Mouse (Mus musculus) right cerebral cortex, postnatal 25 days (tissue): Measurements from ENCODE around the gene Itga9.

Experiments used
- DNase-seq: peaks from one replicate; pipeline ENCODE4 v3.0.0; 2022

The Itga9 gene

GRCm38 (mm10) chr9:118838910-118839667 lies 232.6 kb downstream of the Itga9 start:
- no peak for DNase-seq

GRCm38 (mm10) chr9:118841247-118841646 lies 234.8 kb downstream of the Itga9 start:
- DNase-seq: no peak

- DNase-seq: no peak
These were observed 235.5 kb downstream of the Itga9 start for GRCm38 (mm10) chr9:118841907-118842432.

GRCm38 (mm10) chr9:118843711-118844110 lies 237.2 kb downstream of the Itga9 start:
- no peak for DNase-seq

GRCm38 (mm10) chr9:118845003-118845402 lies 238.5 kb downstream of the Itga9 start:
- DNase-seq: no peak

GRCm38 (mm10) chr9:118846766-118847165 lies 240.3 kb downstream of the Itga9 start:
- no peak for DNase-seq

- no peak for DNase-seq
These were observed 250.2 kb downstream of the Itga9 start for GRCm38 (mm10) chr9:118856665-118857064.

- no peak for DNase-seq
These were observed 254.2 kb downstream of the Itga9 start for GRCm38 (mm10) chr9:118860613-118861141.

- DNase-seq: no peak
These were observed 255.7 kb downstream of the Itga9 start for GRCm38 (mm10) chr9:118862214-118862613.

GRCm38 (mm10) chr9:118862852-118863260 lies 256.4 kb downstream of the Itga9 start:
- no peak for DNase-seq

- no peak for DNase-seq
These were observed 257.0 kb downstream of the Itga9 start for GRCm38 (mm10) chr9:118863528-118863927.

GRCm38 (mm10) chr9:118866949-118867348 lies 260.5 kb downstream of the Itga9 start:
- no peak for DNase-seq

GRCm38 (mm10) chr9:118867851-118868250 lies 261.4 kb downstream of the Itga9 start:
- DNase-seq: no peak

GRCm38 (mm10) chr9:118871089-118871488 lies 264.6 kb downstream of the Itga9 start:
- DNase-seq: peak; percentile 25

- no peak for DNase-seq
These were observed 266.5 kb downstream of the Itga9 start for GRCm38 (mm10) chr9:118873031-118873430.

GRCm38 (mm10) chr9:118873596-118873995 lies 267.1 kb downstream of the Itga9 start:
- DNase-seq: no peak

- no peak for DNase-seq
These were observed 269.2 kb downstream of the Itga9 start for GRCm38 (mm10) chr9:118875705-118876104.

- no peak for DNase-seq
These were observed 270.4 kb downstream of the Itga9 start for GRCm38 (mm10) chr9:118876902-118877301.

- DNase-seq: no peak
These were observed 271.0 kb downstream of the Itga9 start for GRCm38 (mm10) chr9:118877365-118878008.

GRCm38 (mm10) chr9:118878596-118878995 lies 272.1 kb downstream of the Itga9 start:
- DNase-seq: no peak

GRCm38 (mm10) chr9:118881281-118881945 lies 274.9 kb downstream of the Itga9 start:
- no peak for DNase-seq

- peak; percentile 10 for DNase-seq
These were observed 275.4 kb downstream of the Itga9 start for GRCm38 (mm10) chr9:118881946-118882284.

GRCm38 (mm10) chr9:118883150-118883549 lies 276.7 kb downstream of the Itga9 start:
- DNase-seq: no peak
